Mouse (Mus musculus): ENCODE results near the gene Lrriq1. TPM values are rescaled to one million over a fixed set of nuclear protein-coding genes. Genes with fewer than 3 reads are reported as not detected.

The Lrriq1 gene
- total and polyA plus RNA-seq, 2 experiments from 2014 or later: 1.2 to 3.9 TPM

DNA sequence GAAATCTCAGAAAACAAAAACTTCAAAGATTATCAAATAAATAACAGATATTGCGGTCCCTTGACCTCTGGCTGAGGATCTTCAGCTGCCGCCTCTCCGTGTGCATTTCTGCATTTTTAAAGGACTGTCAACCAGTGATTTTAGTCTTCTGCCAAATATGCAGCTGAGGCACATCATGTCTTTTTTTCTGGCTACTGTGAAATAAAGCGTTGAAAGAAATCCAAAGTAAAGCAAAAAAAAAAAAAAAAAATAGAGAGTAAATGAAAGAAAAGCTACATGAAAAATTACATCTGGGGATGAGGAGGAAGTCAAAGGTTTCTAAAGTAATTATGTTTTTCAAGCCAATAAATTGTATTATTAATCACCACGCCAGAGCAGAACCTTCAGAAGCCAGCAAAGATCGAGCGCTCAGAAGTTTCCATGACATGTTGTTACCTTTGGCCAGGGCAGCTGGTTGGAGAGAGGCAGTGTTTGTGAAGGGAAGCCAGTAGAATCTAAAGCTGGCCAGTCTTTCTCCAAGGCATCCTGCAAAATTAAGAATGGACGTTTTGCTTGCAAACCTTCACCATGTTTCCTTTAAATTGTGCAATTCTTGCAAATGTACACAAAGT, 90.2 kb downstream of the Lrriq1 start:
- Histone ChIP-seq H3K4me3 (ENCODE audit: low read depth, low read length) (no peak overlapping the region), H3K9ac (replicated peaks; ENCODE audit: low read length, poor library complexity, severe bottlenecking) (no peak overlapping the region), H3K36me3 (ENCODE audit: insufficient read depth, low read length) (no peaks in the 10 kb centered on the region), H3K27ac (ENCODE audit: low read depth, low read length) (no peak overlapping the region), H3K27me3 (ENCODE audit: insufficient read depth, low read length) (no peaks in the 10 kb centered on the region), H3K4me1 (ENCODE audit: insufficient read depth, low read length) (no peaks in the 10 kb centered on the region), H3K9me3 (ENCODE audit: low read length) (no peaks in the 10 kb centered on the region), H3K4me2 (ENCODE audit: low read depth, low read length, poor library complexity, severe bottlenecking) (no peak overlapping the region)
- DNase-seq (ENCODE audit: low spot score) (no peak), ATAC-seq (ENCODE audit: low FRiP score) (no peak)
- WGBS: 82% methylated on average over 8 of the region's 8 CpGs
- no peak for TF ChIP-seq CTCF (IDR thresholded peaks at IDR 0.05)

DNA sequence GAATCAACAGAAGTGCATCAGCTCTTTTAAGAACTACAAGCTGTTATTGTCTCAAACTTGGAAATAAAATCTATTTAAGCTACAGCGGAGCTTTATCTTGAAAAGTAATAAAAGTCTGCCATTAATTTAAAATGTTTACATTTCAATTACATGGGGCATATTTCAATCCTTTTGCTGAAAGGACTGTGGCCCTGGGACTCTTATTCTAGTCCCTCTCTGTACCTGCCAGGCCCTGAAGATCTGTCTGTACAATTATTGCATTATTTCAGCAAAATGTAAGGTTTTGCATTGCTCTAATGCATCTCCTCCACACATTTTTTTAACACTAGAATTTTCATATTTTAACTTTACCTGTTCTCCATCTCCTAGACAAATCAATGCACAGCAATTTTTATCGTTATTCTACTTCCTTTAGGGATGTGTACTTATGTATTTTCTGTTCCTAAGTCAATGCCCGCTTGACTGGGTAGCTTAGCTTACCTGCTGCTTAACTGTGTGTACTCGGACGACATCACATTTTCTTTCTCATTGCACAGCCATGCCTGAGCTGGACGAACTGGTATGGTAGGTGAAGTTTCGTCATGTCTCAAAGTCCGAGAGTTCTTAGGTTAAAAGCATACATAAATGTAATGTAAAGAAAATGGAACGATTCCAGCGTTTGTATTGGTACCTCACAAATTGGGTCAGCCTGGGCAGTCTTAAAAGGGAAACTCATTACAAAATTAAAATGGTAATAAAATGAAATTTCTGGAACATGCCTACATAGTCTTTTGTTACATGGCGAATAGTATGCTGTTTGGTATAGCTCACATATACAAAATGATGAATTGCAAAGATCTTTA, 91.0 kb downstream of the Lrriq1 start:
- no peak for TF ChIP-seq CTCF (IDR thresholded peaks at IDR 0.05)
- Histone ChIP-seq H3K9ac (replicated peaks; ENCODE audit: low read length, poor library complexity, severe bottlenecking) (no peak overlapping the region), H3K27ac (ENCODE audit: low read depth, low read length) (no peak overlapping the region), H3K9me3 (ENCODE audit: low read length) (no peaks in the 10 kb centered on the region), H3K36me3 (ENCODE audit: insufficient read depth, low read length) (no peaks in the 10 kb centered on the region), H3K4me2 (ENCODE audit: low read depth, low read length, poor library complexity, severe bottlenecking) (no peak overlapping the region), H3K4me1 (ENCODE audit: insufficient read depth, low read length) (no peaks in the 10 kb centered on the region), H3K27me3 (ENCODE audit: insufficient read depth, low read length) (no peaks in the 10 kb centered on the region), H3K4me3 (ENCODE audit: low read depth, low read length) (no peak overlapping the region)
- ATAC-seq (ENCODE audit: low FRiP score): no peak
- whole genome bisulfite sequencing: 86% methylated on average over 11 of the region's 11 CpGs
- no peak for DNase-seq (ENCODE audit: low spot score)

DNA sequence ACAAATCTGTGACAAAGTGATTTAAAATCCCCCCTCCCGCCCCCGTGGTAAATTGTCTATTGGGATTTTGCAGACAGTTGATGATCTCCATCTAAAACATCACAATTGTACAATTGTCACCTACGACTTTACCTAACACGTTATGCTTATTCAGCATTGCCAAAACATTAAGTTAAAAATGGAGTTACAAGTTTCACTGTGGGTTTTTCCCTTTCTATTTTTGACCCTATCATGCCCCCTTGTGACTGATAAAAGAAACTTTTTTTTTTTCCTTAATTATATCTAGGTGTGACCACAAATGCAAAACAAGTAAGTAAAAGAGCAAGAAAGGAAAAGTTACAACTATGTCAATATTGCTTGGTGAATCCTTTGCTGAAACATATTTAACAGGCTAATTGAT, 93.6 kb downstream of the Lrriq1 start:
- H3K4me2 ChIP-seq (ENCODE audit: low read depth, low read length, poor library complexity, severe bottlenecking): no peak overlapping the region
- H3K4me1 ChIP-seq (ENCODE audit: insufficient read depth, low read length): no peaks in the 10 kb centered on the region
- H3K9me3 ChIP-seq (ENCODE audit: low read length): no peaks in the 10 kb centered on the region
- no peak for DNase-seq (ENCODE audit: low spot score)
- no peak overlapping the region for H3K27ac ChIP-seq (ENCODE audit: low read depth, low read length)
- no peak for TF ChIP-seq CTCF (IDR thresholded peaks at IDR 0.05)
- H3K4me3 ChIP-seq (ENCODE audit: low read depth, low read length): no peak overlapping the region
- no peak for ATAC-seq (ENCODE audit: low FRiP score)
- no peak overlapping the region for H3K9ac ChIP-seq (replicated peaks; ENCODE audit: low read length, poor library complexity, severe bottlenecking)
- H3K36me3 ChIP-seq (ENCODE audit: insufficient read depth, low read length): no peaks in the 10 kb centered on the region
- H3K27me3 ChIP-seq (ENCODE audit: insufficient read depth, low read length): no peaks in the 10 kb centered on the region
- WGBS: 60% methylated on average over 4 of the region's 4 CpGs

DNA sequence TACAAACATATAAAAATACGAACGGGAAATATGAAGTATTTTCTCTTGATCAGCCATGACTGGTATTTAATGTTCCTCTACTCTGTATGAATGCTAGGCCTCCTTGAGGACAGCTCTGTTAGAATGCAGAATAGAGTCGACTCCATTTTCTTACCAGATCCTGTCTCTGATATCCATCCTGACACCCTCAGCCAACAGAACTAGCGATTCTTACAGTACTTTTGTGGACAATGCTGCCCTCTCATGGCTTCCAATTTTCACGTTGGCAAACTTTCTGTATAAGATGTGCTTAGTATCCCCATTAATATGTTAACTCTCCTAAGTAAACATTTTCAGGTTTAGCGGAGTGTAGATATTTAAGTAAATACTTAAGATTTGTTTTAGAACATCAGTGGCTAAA, 94.6 kb downstream of the Lrriq1 start:
- peak; percentile 61 for TF ChIP-seq CTCF (IDR thresholded peaks at IDR 0.05)
- no peaks in the 10 kb centered on the region for H3K4me1 ChIP-seq (ENCODE audit: insufficient read depth, low read length)

DNA sequence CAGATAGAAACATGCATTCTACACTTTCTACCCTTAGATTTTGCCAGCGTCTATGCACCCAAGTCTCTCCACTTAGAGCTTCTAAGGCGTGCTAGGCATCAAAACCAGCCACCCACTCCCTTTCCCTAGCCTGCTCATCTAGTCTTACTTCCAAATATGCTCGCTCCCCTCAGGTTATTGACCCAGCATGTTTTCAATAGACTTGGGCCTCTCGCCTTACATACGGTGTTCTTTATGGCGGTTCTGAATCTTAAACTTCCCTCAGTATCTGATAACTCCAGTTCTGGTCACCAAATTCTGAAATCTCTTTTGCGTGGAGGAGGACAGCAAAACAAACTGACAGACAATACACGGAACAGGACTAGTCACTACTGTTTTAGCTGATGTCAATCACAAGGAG, 95.5 kb downstream of the Lrriq1 start:
- Histone ChIP-seq H3K27me3 (ENCODE audit: insufficient read depth, low read length) (no peaks in the 10 kb centered on the region), H3K9ac (replicated peaks; ENCODE audit: low read length, poor library complexity, severe bottlenecking) (no peak overlapping the region), H3K4me3 (ENCODE audit: low read depth, low read length) (no peak overlapping the region), H3K27ac (ENCODE audit: low read depth, low read length) (no peak overlapping the region), H3K9me3 (ENCODE audit: low read length) (no peaks in the 10 kb centered on the region), H3K4me2 (ENCODE audit: low read depth, low read length, poor library complexity, severe bottlenecking) (no peak overlapping the region), H3K4me1 (ENCODE audit: insufficient read depth, low read length) (no peaks in the 10 kb centered on the region), H3K36me3 (ENCODE audit: insufficient read depth, low read length) (no peaks in the 10 kb centered on the region)
- TF ChIP-seq CTCF (IDR thresholded peaks at IDR 0.05): no peak
- 84% methylated on average over 8 of the region's 8 CpGs for WGBS
- DNase-seq (ENCODE audit: low spot score): no peak
- ATAC-seq (ENCODE audit: low FRiP score): no peak

More for the DNA sequence above, 94.6 kb downstream of the Lrriq1 start:
- H3K36me3 ChIP-seq (ENCODE audit: insufficient read depth, low read length): no peaks in the 10 kb centered on the region
- ATAC-seq (ENCODE audit: low FRiP score): 0 out of 2 replicates have a peak, but pooled peaks have one; percentile 58
- DNase-seq (ENCODE audit: low spot score): peak; percentile 67
- 50% methylated on average over 6 of the region's 6 CpGs for WGBS
- no peaks in the 10 kb centered on the region for H3K9me3 ChIP-seq (ENCODE audit: low read length)
- no peak overlapping the region for H3K4me3 ChIP-seq (ENCODE audit: low read depth, low read length)
- H3K27ac ChIP-seq (ENCODE audit: low read depth, low read length): no peak overlapping the region
- H3K9ac ChIP-seq (replicated peaks; ENCODE audit: low read length, poor library complexity, severe bottlenecking): no peak overlapping the region
- H3K4me2 ChIP-seq (ENCODE audit: low read depth, low read length, poor library complexity, severe bottlenecking): no peak overlapping the region
- H3K27me3 ChIP-seq (ENCODE audit: insufficient read depth, low read length): no peaks in the 10 kb centered on the region

DNA sequence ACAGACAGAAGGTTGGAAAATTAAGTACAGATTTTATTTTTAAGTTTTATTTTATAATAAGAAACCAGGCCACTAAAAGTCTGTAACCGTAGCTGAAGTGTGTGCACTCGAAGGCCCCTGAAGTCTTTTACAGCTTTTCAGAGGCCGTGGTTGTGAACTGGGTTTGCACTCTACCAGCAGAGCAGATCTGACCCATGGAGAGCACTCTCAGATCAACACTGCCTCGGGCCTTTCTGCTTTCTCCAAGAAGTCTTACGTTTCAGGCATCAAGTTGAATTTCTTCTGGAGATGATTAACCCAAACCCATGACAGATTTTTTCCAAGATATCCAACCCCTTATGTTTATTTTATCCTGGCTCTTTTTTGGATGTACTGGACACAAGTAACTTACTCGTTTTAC, 121.5 kb downstream of the Lrriq1 start:
- DNase-seq (ENCODE audit: low spot score) (no peak), ATAC-seq (ENCODE audit: low FRiP score) (no peak)
- Histone ChIP-seq H3K4me3 (ENCODE audit: low read depth, low read length) (no peak overlapping the region), H3K4me2 (ENCODE audit: low read depth, low read length, poor library complexity, severe bottlenecking) (no peak overlapping the region), H3K4me1 (ENCODE audit: insufficient read depth, low read length) (no peaks in the 10 kb centered on the region), H3K9me3 (ENCODE audit: low read length) (no peaks in the 10 kb centered on the region), H3K9ac (replicated peaks; ENCODE audit: low read length, poor library complexity, severe bottlenecking) (no peak overlapping the region), H3K36me3 (ENCODE audit: insufficient read depth, low read length) (no peaks in the 10 kb centered on the region), H3K27ac (ENCODE audit: low read depth, low read length) (no peak overlapping the region), H3K27me3 (ENCODE audit: insufficient read depth, low read length) (no peaks in the 10 kb centered on the region)
- WGBS: 76% methylated on average over 6 of the region's 6 CpGs
- TF ChIP-seq CTCF (IDR thresholded peaks at IDR 0.05): no peak

Measured in midbrain, postnatal 0 days (tissue).